Mouse (Mus musculus): ENCODE data around the gene Ifngr2.

The Ifngr2 gene

GRCm38 (mm10) chr16:91609501-91610245, 62.8 kb downstream of the Ifngr2 start:
- DNase-seq (ENCODE audit: low spot score): peak; percentile 51

GRCm38 (mm10) chr16:91611248-91611647, 64.4 kb downstream of the Ifngr2 start:
- peak; percentile 55 for DNase-seq (ENCODE audit: low spot score)

GRCm38 (mm10) chr16:91612525-91612924, 65.7 kb downstream of the Ifngr2 start:
- no peak for DNase-seq (ENCODE audit: low spot score)

DNA sequence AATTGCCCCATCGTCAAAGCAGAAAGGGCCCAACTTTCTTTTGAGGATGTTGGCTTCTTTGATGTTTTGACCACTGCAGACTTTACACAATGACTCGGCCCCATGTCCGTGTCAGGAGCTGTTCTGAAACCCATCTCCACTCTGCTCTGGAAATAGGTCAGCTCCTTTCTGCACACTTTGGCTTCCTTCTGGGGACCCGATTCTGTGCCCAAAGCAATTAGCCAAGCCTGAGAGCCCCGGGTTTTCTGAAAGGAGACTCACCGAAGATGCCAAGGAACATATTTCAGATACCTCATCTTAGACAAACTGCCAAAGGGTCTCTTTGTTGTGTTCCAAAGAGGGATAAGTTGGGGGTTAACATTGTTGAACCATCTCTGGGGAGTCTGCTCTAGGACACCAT, 67.7 kb downstream of the Ifngr2 start:
- DNase-seq (ENCODE audit: low spot score): no peak
